Mouse (Mus musculus) layer of hippocampus, postnatal 10 days (tissue): Measurements from ENCODE around the gene Ttll7. TPM values are rescaled to one million over a fixed set of nuclear protein-coding genes. Genes with fewer than 3 reads are reported as not detected.

Source experiments
- DNase-seq, 2 experiments: peaks; one replicate each; pipeline ENCODE4 v3.0.0; 2021; ENCODE audit warnings: low spot score in 2 of 2
- long read RNA-seq: library from polyadenylated mRNA; stranded (forward); transcript quantifications from one replicate; pipeline ENCODE4 v2.0.0, GENCODE M21; 2023
- total RNA-seq, 2 experiments: library from RNA; stranded (reverse); gene quantifications; 2 replicates each; pipeline ENCODE4 v1.2.3; 2021

Ttll7 gene
- total RNA-seq: 10 to 100 TPM; 78.7 to 88.3 TPM
- long read RNA-seq, partial matches to known transcripts: 3 of 22 reads
- long read RNA-seq, other reads (novel, unspliced or antisense): 19 of 22 reads

DNA sequence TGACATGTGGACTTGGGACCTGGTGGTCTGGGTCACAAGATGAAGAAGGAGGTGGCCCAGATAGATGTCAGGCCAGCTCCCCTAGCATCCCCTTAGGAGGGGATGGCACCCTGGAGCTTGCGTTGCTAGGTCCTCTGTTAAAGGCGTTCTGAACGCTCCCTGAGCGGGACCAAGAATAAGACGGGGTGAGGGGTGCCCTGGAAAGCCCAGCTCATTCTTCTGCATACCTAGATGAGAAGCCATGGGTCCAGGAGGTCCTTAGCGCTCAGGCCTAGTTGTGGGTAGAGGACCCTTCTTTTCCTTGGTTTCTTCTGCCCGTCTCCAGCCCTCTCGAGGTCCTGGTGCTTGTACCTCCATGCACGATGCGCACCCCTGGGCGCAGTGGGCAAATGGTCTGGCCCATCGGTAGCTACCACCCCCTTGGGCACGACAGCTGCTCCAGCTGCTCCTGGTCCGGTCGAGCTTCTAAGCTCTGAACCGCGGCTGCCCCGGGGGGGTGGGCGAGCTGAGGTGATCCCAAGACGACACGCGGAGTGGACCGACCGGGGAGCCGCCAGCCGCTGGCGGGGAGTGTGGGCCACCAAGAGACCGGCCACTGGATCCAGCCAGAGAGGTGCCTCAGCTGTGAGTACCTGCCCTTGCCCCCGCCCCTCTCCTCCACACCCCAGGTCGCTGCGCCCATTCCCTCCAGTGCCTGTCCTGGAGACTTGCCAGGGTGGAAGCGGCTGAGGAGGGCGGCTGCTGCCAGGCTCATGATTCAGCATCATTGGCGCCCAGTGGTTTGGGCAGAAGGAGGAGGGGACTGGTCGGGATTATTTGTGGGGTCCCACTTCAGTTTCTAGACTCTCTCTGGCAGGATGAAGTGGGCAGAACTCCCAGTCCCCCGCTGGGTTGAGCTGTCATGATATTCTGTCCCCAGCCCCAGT lies at the start of gene Ttll7:
TSS of gene Ttll7 (plus strand) at position 402 of the 926 bp plus-strand sequence.
- peak; percentile 79 to 86 for DNase-seq

DNA sequence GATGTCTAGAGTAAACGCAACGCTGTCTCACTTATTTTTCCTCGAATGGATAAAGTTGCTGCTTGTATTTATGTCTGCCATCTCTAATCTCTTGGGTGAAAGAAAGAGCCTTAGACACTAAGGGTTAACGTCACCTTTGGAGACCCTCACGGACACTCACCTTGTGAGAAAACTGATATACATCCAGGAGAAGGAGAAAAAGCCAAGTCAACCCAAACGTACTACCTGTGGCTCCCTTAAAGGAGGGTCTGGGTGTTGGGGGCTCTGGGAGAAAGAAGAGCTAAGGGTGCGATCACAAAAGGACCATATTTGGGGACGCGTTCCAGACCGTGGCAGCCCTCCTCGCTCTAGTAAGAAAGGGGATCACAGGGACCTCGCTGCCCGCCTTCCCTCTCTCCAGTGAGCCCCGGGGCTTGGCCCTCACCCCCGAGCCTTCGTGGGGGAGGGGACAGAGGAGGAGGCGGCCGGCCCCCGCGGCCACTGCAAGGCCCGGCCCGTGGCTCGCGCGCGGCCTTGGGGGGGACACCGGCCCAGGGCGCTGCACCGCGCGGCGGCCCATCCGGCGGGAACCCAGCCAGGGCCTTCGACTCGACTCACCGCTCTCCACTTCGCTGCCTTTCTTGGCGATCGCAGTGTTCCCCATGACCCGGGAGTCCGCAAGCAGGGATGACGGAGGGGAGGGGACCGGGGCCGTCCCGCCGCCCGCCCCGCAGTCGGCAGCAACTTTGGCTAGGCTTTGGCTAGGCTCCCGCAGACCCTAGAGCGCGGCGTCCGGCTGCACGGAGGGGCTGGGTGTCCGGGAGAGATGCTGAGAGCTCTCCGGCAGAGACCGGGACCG lies 39.9 kb upstream of the Ttll7 start:
- no peak for DNase-seq

DNA sequence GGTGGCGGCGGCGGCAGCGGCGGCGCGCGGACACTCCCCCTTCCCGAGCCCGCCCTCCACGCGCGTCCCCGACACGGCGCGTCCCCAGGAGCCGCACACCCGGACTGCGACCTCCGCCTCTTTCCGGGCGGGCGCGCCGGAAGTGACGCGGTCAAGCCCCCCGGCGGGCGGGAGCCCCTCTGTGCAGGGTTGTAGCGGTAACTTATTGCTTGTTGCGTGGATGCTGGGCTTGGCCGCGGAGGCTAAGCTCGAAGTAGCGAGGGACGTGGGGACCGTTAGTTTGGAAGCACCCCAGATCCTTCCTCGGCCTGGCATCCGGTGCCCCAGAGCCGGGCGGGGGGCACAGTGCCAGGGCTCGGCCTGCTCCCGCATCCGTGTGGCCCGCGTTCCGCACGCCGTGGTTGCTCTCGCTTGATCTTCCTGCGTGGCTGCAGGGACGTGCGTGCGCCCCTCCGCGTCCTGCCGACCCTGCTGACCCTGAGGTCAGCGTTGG lies 39.2 kb upstream of the Ttll7 start, which contains the start of gene Prkacb:
TSS of gene Prkacb (minus strand) at position 90 of the 493 bp plus-strand sequence.
- peak; percentile 92 to 95 for DNase-seq

DNA sequence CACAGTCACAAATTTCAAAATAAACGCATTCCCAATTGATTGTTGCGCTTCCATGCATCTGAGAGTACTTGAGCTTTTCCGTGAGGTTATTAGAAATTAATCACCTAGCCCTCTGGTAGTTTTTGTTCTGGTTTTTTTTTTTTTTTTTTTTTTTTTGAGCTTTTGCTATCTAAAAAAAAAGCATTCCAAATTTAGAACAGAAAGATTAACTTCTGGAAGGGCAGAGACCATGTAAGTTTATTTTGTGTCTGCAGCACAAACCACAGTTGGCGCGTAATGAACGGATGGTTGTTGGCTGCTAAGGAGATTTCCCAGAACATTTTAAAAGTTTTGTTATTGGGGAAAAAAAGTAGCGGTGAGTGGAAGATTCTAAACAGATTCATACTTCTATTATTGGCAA lies 38.5 kb upstream of the Ttll7 start:
- DNase-seq: no peak

DNA sequence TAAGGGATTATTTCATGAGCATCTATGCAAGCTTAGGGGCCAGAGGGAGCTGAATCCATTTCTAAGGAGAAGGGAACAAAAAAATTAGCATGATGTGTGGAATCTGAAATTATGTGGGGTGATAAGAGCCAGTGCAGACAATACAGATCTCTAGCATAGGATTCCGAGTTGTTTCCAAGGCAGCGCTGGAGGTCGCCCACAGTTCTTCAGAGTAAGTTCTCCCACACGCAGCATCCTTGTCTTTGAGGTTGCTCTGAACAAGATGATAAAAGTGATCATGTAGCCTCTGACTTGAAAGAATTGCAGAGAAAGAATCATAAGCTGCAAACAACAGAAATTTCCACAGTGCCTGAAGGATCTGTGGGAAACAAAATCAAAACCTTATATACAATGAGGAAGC lies 31.4 kb upstream of the Ttll7 start:
- no peak for DNase-seq

DNA sequence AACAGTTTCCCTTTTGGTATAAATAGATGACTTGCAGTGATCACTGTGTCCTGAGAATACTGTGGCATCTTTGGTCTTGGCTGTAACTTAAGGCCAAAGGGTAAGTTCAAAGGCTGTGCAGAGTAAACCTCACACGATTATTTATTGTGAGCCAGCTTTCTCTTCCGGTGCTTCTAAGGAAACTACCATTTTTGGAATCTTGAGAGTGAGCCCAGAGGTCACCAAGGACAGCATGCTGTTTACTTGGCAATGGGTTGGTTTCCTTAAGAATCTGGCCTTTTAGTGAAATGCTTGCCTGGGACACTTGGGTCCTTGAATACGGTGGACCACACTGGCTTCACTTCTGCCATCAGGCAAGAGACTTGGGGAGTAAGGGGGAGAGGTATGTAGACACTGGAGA lies 9.4 kb upstream of the Ttll7 start:
- DNase-seq: no peak

DNA sequence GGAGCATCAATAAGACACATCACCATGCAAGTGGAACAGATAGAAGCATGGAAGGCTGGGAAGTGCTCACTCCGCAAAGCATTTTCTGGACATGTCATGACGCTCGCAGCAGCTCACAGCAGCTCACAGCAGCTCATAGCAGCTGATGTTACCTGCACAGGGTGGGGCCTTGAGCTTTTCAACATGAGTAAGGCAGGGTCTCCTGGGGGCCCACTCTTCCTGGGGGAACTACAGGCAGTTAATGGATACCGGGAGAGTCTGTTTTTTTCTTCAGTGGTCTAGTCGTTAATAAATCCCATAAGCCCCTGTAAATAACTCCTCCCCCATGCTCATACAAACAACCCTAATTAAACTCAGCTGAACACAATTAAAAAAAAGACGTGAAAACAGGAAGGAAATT lies 8.7 kb upstream of the Ttll7 start:
- DNase-seq: no peak

DNA sequence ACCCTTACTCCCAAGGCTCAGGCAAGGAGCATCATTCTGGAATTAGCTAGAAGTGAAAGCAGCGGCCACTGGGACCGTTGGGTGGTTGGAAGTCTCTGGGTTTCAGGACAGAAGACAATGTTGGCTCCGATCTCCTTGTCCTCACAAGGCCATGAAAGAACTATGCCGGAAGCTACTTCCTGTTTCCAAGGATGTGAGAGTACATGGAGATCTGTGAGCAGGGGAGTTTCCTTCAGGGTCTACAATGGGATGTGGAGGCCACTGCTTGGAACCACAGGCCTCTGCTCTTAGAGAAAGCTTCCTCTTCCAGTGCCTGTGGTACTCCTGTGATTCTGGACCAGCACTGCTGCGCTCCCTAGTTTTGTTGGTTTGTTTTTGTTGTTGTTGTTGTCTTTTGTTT lies 5.9 kb upstream of the Ttll7 start:
- no peak for DNase-seq

DNA sequence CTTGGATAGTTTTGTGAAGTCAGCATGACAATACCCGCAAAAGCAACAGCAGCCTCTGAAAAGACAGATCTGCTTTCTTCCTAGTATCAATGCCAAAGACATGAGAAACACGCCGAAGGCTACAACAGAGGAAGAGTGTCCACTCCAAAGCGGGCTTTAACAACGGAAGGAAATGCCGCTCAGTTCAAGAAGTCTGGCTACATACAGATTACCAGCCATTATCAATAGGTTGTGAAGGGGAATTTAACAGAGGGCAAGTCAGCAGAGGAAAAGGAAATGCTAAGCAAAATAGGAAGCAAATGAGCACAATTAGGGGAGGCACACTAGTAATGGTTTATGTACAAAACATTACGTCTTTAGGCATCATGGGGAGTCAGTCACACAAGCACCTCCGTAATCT lies 4.1 kb upstream of the Ttll7 start:
- no peak for DNase-seq

DNA sequence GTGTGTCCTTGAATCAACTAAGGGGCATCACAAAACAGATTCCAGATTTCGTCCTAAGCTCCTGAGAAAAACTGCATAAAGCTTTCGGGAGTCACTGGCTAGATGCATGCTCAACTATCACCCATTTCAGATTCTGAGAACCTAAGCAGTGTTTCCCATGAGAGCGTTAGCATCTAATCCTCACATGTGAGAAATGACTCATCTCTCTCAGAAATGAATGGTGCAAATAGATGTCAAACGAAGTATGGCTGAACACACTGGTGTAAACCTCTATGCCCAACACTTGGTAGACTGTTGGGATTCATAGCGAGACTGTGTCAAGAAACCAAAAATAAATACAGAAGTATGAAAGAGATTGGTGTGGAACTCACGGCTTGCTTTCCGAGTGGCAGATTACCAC lies 2.8 kb upstream of the Ttll7 start:
- DNase-seq: no peak

DNA sequence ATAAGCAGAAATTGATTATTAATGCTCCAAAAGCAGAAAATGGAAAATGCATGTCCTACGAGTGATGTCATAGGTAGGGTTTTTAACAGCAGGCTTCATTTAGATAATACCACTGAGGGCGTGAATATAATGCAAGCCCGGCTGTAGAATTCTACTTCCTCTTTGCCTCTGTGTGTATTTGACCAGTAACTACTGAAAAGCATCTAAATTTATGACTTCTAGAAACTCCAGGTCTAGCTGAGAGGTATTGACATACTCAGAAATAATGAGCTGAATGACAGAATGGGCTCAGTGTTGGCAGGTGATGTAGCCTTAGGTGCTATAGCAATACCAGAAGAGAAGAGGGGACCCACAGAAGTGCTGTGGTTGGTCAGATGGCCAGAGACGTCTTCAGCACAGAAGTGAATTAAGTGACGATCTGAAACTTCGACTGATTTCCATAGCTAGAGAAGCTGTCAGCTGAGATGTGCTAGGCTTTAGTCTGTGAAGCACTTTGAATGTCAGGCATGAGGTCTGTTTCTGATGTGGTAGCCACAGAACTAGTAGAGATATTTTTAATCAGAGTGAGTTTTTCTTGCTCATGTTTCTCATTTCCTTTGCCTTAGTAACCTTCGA lies 2.4 kb downstream of the Ttll7 start:
- DNase-seq: no peak

DNA sequence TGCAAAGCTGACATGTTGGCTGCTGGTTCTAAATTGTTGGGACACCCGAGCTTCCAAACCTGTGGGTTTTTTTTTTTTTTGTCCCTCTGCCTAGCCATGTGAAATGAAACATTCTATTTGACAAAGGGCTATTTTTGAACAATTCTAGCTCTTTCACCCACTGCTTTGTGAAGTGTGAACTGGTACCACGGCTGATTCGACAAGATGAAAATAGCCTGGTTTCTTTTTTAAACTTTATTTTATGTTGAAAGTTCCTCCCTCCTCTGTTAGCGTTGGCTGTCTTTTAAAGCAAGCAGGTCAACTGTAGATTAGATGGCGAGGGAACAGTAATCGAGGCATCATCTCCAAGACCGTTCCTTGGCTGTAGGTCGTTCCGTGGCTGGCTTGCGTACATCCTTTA lies 5.2 kb downstream of the Ttll7 start:
- DNase-seq: no peak

DNA sequence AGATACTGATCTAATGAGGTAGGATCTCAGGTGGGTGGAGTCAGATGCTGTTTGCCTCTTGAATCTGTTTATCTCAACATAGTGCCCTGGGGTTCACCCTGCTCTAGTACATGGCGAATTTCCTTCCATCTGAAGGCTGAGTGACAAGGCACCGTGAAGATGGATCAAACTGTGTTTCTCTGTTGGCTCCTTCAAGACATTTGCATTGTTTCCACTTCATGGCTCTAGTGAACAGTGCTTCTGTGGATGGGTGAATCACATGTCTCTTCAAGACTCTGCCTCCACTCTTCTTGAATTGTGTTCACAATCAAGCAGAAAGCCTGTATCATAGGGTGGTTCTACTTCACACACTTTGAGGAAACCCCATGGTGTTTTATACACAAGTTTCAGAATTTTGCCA lies 8.1 kb downstream of the Ttll7 start:
- DNase-seq: no peak

DNA sequence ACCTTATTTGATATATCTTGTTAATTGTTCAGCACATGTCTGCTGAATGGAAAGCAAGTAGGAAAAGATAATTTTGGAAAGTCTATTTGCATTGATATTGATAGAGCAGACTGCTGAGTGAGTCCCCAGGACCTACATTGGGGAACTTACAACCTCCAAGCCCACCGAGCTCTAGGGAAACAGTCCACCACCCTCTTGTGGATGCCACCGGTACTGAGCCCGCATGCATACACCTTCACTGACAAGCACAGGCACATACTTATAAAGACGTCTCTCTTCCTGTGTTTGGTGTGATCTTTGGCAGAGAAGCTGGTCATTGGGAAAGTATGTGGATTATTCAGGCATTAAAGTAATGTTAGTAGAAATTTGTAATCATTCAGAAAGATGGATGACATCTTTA lies 14.4 kb downstream of the Ttll7 start:
- DNase-seq: no peak

DNA sequence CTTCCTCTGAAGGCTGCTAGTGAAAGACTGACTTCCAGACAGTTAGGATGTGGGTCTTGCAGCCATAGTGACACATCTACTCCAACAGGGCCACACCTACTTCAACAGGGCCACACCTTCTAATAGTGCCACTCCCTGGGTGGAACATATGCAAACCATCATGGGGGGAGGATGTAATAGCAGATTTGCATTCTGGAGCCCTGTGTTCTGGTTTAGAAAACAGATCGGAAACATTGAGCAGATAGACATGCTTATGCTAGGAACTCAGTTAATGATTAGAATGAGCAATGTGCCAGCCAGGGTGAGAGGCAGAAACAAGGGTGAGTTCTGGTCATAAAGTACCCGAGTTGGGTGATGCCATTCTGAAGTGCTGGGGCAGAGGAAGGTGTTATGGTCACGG lies 19.8 kb downstream of the Ttll7 start:
- DNase-seq: no peak

DNA sequence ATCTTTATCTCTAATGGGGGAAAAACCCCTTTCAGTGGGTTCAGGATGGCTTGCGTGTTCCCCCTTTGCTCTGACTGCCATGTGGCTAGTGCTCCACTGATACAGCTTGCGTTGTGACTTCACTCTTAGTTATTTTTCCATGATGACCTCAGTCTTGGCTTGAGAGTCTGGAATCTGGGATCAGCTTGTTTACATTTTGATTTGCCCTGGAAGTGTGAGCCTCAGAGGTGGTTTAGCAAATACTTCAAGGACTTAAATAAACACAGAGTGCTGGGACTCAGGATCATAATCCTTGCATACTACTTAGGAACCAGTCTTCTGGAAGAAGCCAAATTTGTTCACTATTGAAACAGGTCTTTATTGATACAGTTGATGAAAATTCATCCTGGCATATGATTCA lies 23.8 kb downstream of the Ttll7 start:
- DNase-seq: no peak

DNA sequence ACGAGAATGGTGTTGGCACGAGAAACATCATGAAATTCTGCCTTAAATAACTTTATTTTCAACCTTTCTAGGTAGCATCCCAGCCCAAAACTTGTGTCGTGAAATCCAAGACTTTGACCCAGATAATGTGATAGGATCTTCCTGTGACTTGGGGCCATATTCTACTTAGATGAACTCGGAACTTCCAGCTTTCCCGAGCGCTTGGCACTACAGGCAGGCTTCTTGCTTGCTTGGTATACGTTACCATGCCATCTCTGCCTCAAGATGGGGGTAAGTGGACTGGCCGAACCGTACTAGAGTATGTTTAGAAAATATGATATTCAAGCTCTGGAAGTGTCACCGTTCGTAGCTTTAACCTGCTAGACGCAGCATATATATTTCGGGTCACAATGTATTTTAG lies 41.8 kb downstream of the Ttll7 start:
- no peak for DNase-seq

DNA sequence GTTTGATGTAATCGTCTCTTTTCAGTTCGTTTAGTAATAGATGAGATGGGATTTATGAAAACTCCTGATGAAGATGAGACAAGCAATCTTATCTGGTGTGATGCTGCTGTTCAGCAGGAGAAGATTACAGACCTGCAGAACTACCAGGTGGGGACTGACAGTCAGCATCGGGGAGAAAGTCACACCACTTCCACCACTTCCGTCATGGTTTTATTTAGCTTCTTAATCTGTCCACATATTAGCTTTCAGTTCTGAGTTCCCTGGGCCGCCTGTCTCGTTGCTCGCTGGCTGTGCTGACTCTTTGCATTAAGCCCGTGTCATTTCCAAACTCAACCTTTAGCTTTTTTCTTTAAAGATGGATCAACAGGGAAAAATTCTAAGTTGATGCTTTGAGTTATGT lies 44.4 kb downstream of the Ttll7 start:
- DNase-seq: no peak

DNA sequence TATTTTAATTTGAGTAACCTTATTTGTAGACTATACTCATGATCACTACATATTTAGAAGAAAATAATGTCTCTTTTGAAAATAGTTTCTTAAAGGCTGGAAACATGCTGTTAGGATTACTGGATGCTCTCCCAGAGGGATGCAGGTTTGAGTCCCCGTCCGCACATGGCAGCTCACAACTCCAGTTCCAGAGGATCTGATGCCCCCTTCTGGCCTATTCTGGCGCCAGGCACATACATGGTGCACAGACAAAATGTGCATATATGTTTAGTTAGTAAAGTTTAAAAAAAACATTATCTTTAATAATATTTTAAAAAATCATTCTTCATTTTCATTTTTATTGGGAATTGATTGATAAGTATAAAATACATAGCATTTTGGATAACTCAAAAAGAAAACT lies 47.9 kb downstream of the Ttll7 start:
- DNase-seq: peak; percentile 18 to 20

DNA sequence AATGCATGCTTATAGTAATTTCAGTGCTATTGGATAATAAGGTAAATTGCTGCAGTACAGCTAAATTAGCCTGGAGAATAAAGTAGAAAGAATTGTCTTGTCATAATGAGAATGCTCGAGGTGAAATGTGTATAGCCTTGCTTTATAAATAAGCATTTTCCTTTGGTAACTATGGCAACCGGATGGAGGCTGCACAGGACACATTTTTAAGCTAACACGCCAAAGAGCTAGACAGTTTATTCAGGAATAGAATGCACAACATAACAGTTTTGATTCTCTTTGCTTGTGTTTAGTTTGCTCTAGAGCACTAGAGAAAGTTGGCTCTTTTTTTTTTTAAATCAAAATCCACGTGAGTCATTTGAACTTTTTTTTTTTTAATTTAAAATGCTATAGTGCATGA lies 49.6 kb downstream of the Ttll7 start:
- no peak for DNase-seq

DNA sequence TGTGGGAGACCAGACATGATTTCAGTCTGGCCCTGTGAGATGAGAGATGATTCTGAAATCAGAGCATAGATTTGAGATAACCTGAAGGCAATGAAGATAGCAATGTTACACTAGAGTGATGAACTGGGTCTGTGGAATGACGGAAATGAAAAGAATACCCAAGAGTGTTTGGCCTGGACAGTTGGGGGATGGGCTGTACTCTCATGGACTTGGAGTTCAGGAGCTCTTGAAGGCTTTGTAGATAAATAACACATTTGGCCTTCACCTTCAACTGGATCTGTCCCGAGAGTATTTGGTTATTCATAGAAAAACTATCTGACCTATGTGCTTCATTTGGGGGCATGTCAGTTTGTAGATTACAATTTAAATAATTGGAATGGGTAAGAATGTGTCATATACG lies 53.4 kb downstream of the Ttll7 start:
- no peak for DNase-seq

DNA sequence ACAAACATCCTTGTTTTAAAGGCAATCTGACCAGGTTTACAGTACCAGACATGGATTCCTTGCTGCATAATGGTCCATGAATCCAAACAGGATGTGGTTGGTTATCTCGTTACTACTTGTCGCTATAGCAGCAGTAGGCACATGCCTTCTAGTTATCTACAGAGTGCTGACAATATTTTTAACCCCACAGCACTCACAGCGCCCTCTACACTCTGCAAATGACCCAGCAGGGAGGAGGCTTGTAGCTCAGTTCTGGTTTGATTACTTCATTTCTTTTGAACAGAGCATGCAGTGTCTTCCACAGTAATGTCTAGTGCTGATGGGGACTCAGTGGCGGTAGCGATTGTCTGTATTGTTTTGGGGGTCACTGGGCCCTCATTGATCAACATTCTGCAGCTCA lies 56.8 kb downstream of the Ttll7 start:
- no peak for DNase-seq
